Mouse (Mus musculus) embryonic fibroblast, embryonic 13.5 days (primary cell): ENCODE measurements at regions not wholly inside any gene's neighbourhood (a gene's known extent, or its start where the extent isn't known, plus 50 kb on each side); places are given as distances from the start of the nearest gene placed in this dataset.
A peak's percentile ranks its signal among the peaks of the same experiment; 100 is the strongest.
"Not testable (repeated sequence)": the region's sequence is repeated elsewhere in the genome, so short reads cannot be mapped to it uniquely, and the experiment has no call there.

Experiments used
- H3K27ac ChIP-seq: 2 replicates; pipeline ENCODE4 v1.5.1; 2012; ENCODE audit warnings: low read length, control low read depth, inconsistent platforms; ENCODE audit not compliant: insufficient read depth
- H3K4me1 ChIP-seq: 2 replicates; pipeline ENCODE4 v1.6.1; 2011; ENCODE audit warnings: low read length; ENCODE audit not compliant: control insufficient read depth, insufficient read depth
- H3K4me3 ChIP-seq: 2 replicates; pipeline ENCODE4 v1.5.1; 2011; ENCODE audit warnings: mild to moderate bottlenecking, control low read depth, low read length; ENCODE audit not compliant: insufficient read depth
- CTCF ChIP-seq: IDR thresholded peaks from 2 replicates; pipeline ENCODE4 v1.5.1; 2011; ENCODE audit warnings: mild to moderate bottlenecking, control low read depth, low read length, moderate library complexity, borderline replicate concordance; ENCODE audit not compliant: insufficient read depth
- POLR2A ChIP-seq: IDR thresholded peaks from 2 replicates; pipeline ENCODE4 v1.6.1; 2011; ENCODE audit warnings: low read depth, mild to moderate bottlenecking, control low read depth, low read length, moderate library complexity

GRCm38 (mm10) chr12:97130276-97130675 is 1129.0 kb downstream of the Galc start:
- no peak overlapping the region for H3K27ac ChIP-seq
- no peak overlapping the region for H3K4me3 ChIP-seq
- TF ChIP-seq POLR2A, result no peak
- no peak for TF ChIP-seq CTCF
- H3K4me1 ChIP-seq, result no peaks in the 10 kb centered on the region

- Histone ChIP-seq H3K4me1 (no peaks in the 10 kb centered on the region), H3K4me3 (no peak overlapping the region), H3K27ac (no peak overlapping the region)
- TF ChIP-seq POLR2A, result no peak
- TF ChIP-seq CTCF, result no peak
Observed at GRCm38 (mm10) chr12:97090577-97091214, 1168.6 kb downstream of the Galc start.

DNA sequence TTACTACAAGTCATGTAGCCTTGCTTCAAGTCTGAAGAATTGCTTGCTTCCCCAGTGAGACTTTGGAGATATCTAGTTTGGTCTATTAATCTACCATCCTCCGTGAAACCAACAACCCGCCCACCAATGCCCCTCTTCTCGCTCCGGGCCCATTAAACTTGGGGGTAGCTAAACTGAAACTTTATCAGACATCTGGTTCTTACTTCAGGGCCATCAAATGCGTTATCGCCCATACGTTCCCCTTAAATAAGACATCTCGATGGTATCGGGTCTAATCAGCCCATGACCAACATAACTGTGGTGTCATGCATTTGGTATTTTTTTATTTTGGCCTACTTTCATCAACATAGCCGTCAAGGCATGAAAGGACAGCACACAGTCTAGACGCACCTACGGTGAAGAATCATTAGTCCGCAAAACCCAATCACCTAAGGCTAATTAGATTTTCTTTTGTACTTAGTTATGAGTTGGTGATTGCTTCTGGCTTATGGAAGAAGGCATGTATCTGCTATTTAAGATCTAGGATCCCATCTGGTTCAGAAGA is 1197.8 kb downstream of the Galc start:
- not testable (repeated sequence) for H3K4me3 ChIP-seq, H3K4me1 ChIP-seq, H3K27ac ChIP-seq

GRCm38 (mm10) chr12:97047674-97048073 is 1211.6 kb downstream of the Galc start:
- Histone ChIP-seq H3K27ac (peak overlapping the region; percentile 61), H3K4me3 (no peak overlapping the region), H3K4me1 (no peaks in the 10 kb centered on the region)
- TF ChIP-seq POLR2A, result no peak
- TF ChIP-seq CTCF, result no peak
